Mouse (Mus musculus) heart, postnatal 4 days (tissue): ENCODE measurements around the gene Tmem184b. TPM values are rescaled to one million over a fixed set of nuclear protein-coding genes. Genes with fewer than 3 reads are reported as not detected.

Experiments used
- DNase-seq: peaks from one replicate; pipeline ENCODE4 v3.0.0; 2021
- total RNA-seq, 2 experiments: library from RNA; stranded (reverse); gene quantifications; 2 replicates each; pipeline ENCODE4 v1.2.3; 2021

Gene Tmem184b
- total RNA-seq, 2 experiments from 2014 or later, result 68.1 to 73.4 TPM

GRCm38 (mm10) chr15:79364120-79364519, 39.2 kb downstream of the Tmem184b start:
- no peak for DNase-seq

GRCm38 (mm10) chr15:79361023-79361422, 42.3 kb downstream of the Tmem184b start:
- DNase-seq, result no peak

DNA sequence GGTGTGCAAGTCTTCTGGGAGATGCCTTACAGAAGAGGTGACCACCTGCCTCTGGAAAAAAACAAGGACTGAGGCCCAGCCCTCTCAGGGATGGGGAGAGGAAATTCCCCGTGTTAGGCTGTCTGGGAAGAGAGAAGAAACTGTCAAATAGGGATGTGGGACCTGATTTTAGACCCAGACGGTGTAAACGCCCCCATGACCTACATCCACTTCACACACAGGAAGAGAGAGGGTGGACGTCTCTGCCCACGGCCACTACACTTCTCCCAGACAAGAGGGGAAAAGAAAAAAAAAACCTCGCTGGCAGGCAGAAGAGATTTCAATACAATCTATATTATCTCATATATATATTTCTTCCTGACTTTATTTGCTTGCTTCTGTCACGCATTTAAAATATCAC, 43.0 kb downstream of the Tmem184b start:
- no peak for DNase-seq

- peak; percentile 62 for DNase-seq
Measured at GRCm38 (mm10) chr15:79359954-79360353, 43.4 kb downstream of the Tmem184b start.

DNA sequence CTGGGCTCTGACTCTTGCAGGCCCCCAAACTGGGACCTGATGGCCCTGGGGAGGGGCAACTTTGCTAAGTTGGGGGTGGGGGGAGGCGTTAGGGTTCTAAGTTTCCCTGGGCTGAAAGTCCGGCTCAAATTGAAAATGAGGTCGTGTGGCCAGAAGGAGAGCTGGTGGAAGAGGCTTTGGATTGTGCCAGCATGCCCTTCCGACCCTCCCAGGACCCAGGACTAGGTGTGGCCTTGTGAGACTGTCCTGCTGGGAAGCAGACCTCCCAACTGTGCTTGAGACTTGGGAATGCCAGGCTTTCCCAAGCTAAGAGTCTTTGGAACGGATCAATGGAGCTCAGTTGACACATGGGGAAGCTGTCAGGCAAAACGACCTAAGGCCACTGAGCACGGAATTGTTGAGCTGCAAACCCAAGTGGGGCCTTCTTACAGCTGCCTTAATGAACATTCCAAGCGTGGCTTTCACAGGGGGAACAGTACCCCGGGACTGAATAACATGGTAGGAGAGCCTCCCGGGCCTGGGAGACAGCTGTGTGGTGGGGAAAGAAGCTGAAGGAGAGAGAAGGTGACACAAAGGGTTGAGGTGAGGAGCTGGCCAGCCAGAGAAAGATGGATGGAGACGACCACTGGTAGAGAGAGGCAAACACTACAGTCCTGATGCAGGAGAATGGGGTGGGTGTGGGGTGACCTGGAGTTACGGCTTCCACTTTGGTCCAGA, 45.2 kb downstream of the Tmem184b start:
- DNase-seq, result no peak

DNA sequence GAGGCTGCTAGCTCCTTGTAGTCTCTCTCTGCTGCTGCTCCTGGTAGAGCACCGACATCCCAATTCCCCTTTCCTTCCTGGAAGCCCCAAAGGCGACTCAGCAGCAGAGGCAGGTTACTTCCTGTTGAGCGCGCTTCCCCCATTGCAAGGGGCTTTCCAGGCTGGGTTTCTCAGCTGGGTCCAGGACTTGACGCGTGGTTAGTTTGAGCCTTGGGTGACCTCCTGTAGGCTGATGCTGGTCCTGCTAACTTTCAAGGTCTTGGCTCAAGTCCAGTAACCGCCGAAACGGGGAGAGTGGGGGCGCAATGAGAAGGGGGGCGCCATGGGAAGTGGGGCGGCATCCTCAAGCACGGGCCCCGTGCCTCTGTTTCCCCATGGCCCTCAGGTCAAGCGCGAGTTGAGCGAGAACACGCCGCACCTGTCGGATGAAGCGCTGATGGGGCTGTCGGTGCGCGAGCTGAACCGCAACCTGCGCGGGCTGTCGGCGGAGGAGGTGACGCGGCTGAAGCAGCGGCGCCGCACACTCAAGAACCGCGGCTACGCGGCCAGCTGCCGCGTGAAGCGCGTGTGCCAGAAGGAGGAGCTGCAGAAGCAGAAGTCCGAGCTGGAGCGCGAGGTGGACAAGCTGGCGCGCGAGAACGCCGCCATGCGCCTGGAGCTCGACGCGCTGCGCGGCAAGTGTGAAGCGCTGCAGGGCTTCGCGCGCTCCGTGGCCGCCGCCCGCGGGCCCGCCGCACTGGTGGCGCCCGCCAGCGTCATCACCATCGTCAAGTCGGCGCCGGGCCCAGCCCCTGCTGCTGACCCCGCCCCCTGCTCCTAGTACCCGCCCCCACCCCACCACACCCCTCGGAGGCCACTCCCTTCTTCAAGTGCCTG, 46.1 kb downstream of the Tmem184b start:
- DNase-seq, result peak; percentile 76

DNA sequence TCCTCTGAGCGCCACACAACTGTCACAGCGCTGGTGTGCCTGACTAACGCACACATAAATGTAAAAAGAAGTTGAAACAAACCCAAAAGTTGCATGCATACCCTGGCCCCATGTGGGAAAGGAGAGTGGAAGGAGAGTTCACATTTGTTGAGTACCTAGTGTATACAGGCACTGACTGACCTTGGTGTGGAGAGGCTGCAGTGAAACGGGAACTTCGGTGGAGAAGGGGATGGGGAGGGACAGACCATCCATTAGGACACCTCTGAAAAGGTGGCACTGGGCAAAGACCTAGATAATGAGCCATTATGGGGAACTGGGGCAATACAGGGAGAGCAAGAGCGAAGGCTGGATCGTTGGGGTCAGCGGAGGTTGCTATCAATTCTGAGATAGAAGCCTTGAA, 46.9 kb downstream of the Tmem184b start:
- no peak for DNase-seq

- DNase-seq, result no peak
Measured at GRCm38 (mm10) chr15:79354619-79355018, 48.8 kb downstream of the Tmem184b start.

DNA sequence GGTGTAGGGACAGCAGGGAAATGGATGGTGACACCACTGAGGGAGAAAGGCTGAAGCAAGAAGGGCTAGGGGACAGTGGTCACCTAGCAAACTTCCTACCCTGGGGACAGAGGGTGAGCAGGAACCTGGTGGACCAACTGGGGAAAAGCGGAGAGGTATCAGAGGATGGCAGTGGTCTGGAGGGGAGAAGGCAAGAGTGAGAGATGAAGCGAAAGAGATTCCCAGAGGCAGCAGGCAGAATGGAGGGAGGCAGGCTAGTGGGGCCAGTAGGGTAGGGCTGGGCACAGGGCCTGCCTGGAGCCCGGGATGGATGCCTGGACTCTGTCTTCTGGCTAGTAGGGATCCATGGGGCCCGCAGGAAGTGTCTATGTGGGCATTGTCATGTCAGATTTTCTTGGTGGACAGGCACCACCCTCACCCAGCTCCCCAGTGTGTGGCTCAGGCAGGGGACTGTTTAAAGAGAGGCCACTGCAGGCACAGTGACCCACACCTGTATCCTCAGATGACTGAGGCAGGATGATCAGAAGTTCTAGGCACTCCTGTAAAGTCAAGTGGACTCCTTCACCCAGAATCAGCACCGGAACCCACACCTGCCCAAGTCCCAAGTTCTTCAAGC, 49.6 kb downstream of the Tmem184b start:
- no peak for DNase-seq

DNA sequence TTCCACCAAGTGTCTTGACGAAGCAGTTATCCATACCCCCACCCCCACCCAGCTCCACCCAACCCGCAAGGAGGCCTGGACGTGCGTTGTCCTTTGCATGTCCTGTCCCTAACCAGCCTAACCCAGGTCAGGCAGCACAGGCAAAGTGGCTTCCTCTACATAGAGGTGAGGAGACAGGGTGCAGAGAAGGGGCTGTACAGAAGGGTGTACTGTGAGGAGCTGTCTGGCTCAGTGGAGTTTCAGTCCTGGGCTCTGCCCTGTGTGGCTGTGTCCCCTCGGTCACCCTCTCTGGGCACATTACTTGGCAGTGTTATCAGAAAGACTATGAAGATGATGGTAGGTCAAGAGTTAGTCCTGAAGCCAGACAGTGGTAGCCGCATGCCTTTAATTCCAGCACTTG, 50.9 kb downstream of the Tmem184b start:
- DNase-seq, result no peak

GRCm38 (mm10) chr15:79351331-79351767, 52.0 kb downstream of the Tmem184b start:
- peak; percentile 79 for DNase-seq

GRCm38 (mm10) chr15:79350866-79351265, 52.5 kb downstream of the Tmem184b start:
- DNase-seq, result no peak

DNA sequence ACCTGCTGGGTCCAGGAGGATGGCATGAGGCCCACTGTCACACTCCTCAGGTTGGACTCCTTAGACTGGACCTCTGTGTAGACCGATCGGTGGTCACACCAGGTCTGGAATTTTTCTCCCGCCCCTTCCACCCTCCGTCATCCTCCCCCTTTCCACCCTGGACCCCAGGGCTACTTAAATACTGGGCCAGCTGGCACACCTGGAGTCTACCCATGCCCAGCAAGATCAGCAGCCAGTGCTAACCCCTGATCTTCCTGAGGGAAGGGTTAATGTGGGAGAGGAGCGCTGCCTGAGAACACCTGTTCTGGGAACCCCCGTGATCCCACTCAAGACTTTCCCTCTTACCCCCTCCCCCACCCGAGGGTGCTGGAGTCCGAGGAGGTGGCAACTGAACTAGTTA, 54.7 kb downstream of the Tmem184b start:
- DNase-seq, result no peak

GRCm38 (mm10) chr15:79347845-79348506, 55.4 kb downstream of the Tmem184b start:
- DNase-seq, result peak; percentile 80

DNA sequence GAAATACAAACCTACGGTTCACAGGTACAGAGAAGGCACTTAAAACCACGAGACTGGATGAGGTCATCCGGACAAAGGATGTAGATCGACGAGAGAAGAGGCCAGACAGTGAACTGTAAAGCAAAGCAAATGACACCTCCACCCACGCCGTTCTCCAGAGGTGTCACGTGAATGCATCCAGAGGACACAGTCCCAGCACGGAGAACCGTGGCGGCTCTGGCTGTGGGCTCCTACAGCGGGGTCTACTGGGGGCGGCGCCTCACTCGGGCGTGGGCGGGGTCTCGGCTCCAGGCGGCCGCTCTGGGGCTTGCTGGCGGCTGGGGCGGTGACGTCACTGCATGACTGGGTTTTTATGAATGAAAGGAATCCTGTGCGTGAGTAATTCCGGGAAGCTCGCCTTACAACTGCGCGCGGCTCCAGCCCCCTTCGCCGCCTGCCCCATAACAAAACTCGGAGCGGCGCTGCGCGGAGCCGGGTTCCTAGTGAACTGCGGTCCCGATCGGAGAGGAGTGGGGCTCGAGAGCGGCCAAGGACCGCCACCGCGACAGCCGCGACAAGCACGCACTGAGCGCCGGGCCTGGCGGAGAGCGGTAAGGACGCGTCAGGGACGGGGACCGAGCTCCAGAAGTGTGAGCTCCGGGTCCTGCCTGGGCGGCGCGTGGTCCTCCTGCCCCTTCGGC, 56.1 kb downstream of the Tmem184b start:
- peak; percentile 96 for DNase-seq

DNA sequence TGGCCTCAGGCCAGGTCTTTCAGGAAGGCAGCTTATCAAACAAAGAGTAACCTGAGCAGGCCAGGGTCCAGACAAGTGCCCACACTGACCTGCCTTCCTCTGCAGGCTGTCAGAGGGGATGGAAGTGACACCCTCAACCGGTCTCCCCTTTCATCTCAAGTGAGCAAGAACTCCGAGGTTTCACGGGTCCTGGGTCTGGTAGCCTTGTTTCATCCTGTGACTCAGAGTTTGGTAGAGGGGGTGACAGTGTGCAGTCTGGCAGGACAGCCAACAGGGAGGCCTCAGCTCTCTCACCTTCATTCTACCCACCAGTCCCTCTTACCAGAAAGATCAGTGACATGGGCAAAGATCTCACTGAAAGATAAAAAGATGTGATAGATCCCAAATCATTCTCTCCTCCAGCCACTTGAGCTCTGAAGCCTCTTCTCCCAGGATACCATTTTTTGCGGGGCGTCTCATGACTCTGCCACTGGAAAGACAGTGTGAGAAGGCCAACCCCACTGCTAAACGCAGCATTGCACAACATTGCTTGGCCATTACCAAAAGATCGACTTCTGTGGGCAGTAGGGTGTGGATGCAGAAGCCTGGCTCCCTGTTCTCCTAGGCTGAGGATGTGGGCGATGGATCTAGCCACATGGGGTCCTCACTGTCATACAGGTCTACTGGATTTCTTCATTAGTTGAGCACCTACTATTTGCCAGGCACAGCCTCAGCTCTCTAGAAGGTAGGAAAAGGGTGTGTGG, 57.1 kb downstream of the Tmem184b start, which contains the start of gene Maff:
Maff (plus strand) TSS at position 571 of the 743 bp plus-strand sequence.
- no peak for DNase-seq

GRCm38 (mm10) chr15:79344627-79345026, 58.7 kb downstream of the Tmem184b start:
- DNase-seq, result no peak

DNA sequence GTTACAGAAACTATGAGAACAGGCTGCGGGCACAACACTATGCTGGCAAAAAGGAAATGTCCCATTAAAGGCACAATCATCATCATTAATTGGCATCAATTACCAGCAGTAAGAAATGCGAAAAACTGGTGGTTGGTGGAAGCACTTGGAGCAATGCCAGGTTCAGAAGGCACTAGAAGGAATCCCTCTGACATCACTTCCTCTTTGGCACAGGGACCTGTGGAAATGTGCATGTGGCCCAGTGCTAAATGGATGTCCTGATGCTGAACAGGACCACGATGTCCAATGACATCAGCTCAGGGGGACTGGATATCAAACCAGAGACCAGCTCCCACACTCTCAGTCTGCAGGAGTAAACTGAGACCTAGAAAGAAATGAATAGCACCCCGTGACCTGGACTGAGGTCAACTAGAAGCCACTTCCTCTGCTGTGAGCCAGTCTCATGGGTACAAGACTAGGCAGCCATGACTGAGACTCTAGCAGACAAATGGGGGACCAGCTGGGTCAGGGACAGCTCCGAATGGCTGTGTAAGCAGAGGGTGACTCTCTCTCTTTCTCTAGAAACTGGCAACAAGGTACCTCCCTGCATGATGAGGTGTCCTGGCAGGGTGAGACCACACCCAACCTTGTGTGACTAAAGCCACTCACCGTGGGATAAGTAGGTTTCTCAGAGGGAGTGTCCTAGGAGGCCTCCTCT, 60.6 kb downstream of the Tmem184b start:
- no peak for DNase-seq

DNA sequence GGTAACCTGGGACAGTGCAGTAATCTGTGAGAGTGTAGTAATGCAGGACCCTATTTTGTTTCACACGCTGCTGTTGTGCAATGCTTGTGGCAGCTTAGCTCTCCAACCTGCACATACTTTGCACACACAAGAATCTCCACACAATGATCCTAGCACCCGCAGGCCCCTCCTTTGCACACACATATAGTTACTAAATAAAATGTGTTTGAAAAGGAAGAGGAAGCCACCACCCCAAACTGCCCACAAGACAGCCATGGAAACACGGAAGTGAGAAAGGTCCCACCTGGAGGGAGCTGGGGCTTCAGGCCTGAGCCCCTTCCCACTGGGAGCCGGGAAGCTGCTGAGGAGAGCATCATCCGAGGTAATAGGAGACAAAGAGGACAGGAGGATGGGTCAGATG, 64.4 kb downstream of the Tmem184b start:
- DNase-seq, result no peak

DNA sequence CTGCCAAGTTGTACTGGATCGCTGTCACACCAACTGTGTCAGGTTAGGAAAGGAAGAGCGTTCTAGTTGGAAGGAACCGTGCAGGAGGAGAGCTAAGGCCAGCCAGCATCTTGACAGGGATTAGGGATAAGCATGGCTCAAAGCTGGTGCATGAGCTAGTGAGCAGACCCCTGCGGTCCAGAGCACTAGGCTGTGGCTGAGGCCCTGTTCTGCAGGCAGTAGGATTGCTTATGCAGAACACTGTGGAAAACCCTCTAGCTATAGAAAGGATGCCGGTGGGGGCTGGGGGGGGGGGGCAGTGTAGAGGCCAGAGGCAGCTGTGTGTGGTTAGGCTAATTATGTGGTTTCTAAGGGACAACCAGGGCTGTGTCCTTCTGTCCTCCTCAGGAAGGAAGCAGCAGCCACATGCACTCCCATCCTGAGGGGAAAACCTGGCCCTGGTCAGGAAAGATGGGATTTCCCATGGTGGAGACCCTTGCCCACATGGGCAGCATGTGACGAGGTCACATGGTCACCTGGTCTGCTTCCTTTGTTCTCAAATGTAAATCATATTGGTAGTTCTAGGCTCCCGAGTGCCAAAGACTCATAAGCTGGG, 68.2 kb downstream of the Tmem184b start:
- no peak for DNase-seq
